Mouse (Mus musculus): ENCODE measurements at regions not wholly inside any gene's neighbourhood (a gene's known extent, or its start where the extent isn't known, plus 50 kb on each side); places are given as distances from the start of the nearest gene placed in this dataset.

DNA sequence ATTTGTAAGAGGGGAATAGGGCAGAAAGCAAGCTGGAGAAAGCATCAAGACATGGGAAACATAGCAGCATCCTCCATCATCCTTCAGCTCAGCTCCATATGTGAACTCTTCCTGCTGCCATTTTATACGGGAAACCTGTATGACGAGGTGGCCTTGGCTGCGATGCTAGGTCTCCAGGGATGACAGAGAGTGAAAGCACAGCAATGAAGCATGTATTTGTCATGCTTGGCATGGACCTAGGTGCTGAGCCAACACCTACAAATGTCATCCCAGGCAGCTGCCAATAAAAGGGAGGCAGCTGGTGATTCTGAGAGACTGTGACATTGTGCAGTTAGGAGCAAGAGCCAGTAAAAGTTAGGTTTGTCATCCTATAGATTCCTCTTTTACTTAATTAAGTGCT lies 51.0 kb upstream of the Akirin2 start:
- H3K4me3 ChIP-seq (ENCODE audit: low read depth, low read length) = no peak overlapping the region
- ATAC-seq (ENCODE audit: extremely low read depth, insufficient number of reproducible peaks, low FRiP score, poor library complexity, severe bottlenecking) = no peak
- no peaks in the 10 kb centered on the region for H3K36me3 ChIP-seq (replicated peaks)
- H3K27me3 ChIP-seq (ENCODE audit: insufficient read depth, low read length) = 0 out of 2 replicates have a peak, but pooled peaks cover 3% of the 10 kb centered on the region
- TF ChIP-seq POLR2AphosphoS5 (IDR thresholded peaks at IDR 0.05; ENCODE audit: insufficient replicate concordance, low read depth, low read length) (no peak), GATA1 (IDR thresholded peaks at IDR 0.05; ENCODE audit: borderline replicate concordance, low read length) (no peak), TAL1 (conservative IDR thresholded peaks at IDR 0.05; ENCODE audit: low read depth, low read length) (no peak), GATA2 (IDR thresholded peaks at IDR 0.05; ENCODE audit: borderline replicate concordance, low read depth, low read length) (no peak), CTCF (IDR thresholded peaks at IDR 0.05; ENCODE audit: low read depth, low read length) (no peak)
- no peak for DNase-seq (ENCODE audit: low spot score)
- H3K4me1 ChIP-seq (ENCODE audit: insufficient read depth, low read depth, low read length) = no peaks in the 10 kb centered on the region
- no peaks in the 10 kb centered on the region for H3K9me3 ChIP-seq (replicated peaks)

Measured in G1E (cell line).